Mouse (Mus musculus) stomach, embryonic 15.5 days (tissue): ENCODE measurements at regions not wholly inside any gene's neighbourhood (a gene's known extent, or its start where the extent isn't known, plus 50 kb on each side); places are given as distances from the start of the nearest gene placed in this dataset.
A peak's percentile ranks its signal among the peaks of the same experiment; 100 is the strongest.

Experiments used
- ATAC-seq: fragments of 200-750 bp; cut with Nextera tagmentation; 2 replicates; pipeline ENCODE4 v1.8.0; 2017; ENCODE audit warnings: low read depth, moderate number of reproducible peaks, moderate TSS enrichment; ENCODE audit not compliant: insufficient read depth, low FRiP score
- H3K27ac ChIP-seq: fragments of 300-500 bp; sonication (generic); 2 replicates; pipeline ENCODE4 v1.5.1; 2015; ENCODE audit warnings: mild to moderate bottlenecking, inconsistent platforms
- H3K27me3 ChIP-seq: fragments of 300-500 bp; sonication (generic); replicated peaks from 2 replicates; pipeline ENCODE4 v1.6.1; 2015; ENCODE audit warnings: inconsistent platforms
- H3K36me3 ChIP-seq: fragments of 300-500 bp; sonication (generic); 2 replicates; pipeline ENCODE4 v1.6.1; 2015; ENCODE audit warnings: inconsistent platforms
- H3K4me1 ChIP-seq: fragments of 300-500 bp; sonication (generic); 2 replicates; pipeline ENCODE4 v1.6.1; 2015; ENCODE audit warnings: inconsistent platforms
- H3K4me2 ChIP-seq: fragments of 300-500 bp; sonication (generic); 2 replicates; pipeline ENCODE4 v1.6.1; 2015; ENCODE audit warnings: mild to moderate bottlenecking, inconsistent platforms
- H3K4me3 ChIP-seq: fragments of 300-500 bp; sonication (generic); replicated peaks from 2 replicates; pipeline ENCODE4 v1.5.1; 2015; ENCODE audit warnings: inconsistent platforms
- H3K9ac ChIP-seq: fragments of 300-500 bp; sonication (generic); 2 replicates; pipeline ENCODE4 v1.6.1; 2015; ENCODE audit warnings: inconsistent platforms
- H3K9me3 ChIP-seq: fragments of 300-500 bp; sonication (generic); 2 replicates; pipeline ENCODE4 v1.6.1; 2016; ENCODE audit warnings: inconsistent platforms
- WGBS: fragments of 180-500 bp; shearing (Covaris S2); methylation state at CpG from one replicate; pipeline ENCODE4 v1.1.7; 2015; 5-methylcytosine and 5-hydroxymethylcytosine counted together

DNA sequence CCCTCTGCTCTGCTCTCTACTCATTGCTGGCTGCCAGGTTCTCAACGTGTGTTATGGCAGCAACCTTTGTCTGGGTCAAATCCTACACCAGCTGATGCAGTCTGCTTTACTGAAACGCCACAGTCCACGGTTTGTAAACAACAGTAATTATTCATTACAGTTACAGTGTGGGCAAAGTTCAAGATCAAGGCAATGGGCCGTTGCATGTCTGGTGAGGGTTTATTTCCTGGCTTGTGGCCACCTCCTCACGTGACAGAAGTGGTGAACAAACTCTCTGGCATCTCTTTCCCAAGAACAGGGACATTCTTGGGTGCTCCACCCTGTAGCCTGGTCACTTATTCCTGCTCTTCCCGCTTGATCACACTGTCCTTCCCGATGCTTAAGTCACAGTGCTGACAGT is 295.3 kb upstream of the Rtl1 start:
- Histone ChIP-seq H3K36me3 (no peaks in the 10 kb centered on the region), H3K9me3 (no peaks in the 10 kb centered on the region), H3K4me2 (no peak overlapping the region), H3K9ac (no peak overlapping the region), H3K27ac (no peak overlapping the region), H3K4me3 (no peak overlapping the region), H3K4me1 (no peaks in the 10 kb centered on the region), H3K27me3 (no peaks in the 10 kb centered on the region)
- ATAC-seq, result no peak
- 51% methylated on average over 7 of the region's 7 CpGs for WGBS

DNA sequence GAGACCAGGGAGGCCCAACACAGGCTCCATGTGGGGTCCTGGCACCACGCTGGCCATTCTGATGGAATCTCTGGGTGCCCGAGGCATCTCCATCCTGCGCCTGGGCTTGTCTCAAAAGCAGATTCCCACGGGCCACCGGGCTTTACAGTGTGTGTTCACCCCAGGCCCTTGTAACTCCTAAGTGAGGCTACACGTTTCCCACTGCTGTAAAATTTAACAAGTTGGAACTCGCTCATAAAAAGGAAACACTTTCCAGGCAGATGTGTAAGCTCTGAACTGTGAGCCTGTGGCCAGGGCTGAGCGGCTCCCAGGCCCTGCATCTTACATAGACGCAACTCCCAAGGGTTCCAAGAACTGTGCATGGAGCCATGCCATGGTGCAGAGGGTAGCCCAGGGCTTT is 296.3 kb upstream of the Rtl1 start:
- no peaks in the 10 kb centered on the region for H3K9me3 ChIP-seq
- no peak overlapping the region for H3K4me3 ChIP-seq
- no peak overlapping the region for H3K27ac ChIP-seq
- no peaks in the 10 kb centered on the region for H3K36me3 ChIP-seq
- no peaks in the 10 kb centered on the region for H3K4me1 ChIP-seq
- H3K4me2 ChIP-seq, result no peak overlapping the region
- H3K9ac ChIP-seq, result no peak overlapping the region
- ATAC-seq, result no peak
- no peaks in the 10 kb centered on the region for H3K27me3 ChIP-seq
- WGBS, result 89% methylated on average over 9 of the region's 9 CpGs

DNA sequence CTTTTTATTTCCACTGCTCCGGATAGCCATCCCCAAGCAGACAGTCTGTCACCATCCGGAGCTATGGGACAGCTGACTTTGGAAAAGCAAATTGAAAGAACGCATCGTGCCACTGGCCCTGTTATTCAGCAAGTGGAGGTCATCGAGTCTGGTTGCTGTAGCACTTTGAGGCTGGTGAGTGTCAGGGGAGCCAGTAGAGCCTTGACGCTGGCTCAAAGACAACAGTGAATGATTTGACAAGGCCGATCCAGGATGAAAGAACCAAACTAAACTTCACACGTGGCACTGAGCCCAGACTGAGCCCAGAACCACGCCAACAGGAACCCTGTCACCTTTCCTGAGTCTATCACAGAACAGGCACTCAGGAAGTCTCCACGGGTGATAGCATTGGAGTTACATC is 296.8 kb upstream of the Rtl1 start:
- no peak overlapping the region for H3K4me2 ChIP-seq
- H3K27ac ChIP-seq, result no peak overlapping the region
- H3K4me3 ChIP-seq, result no peak overlapping the region
- no peaks in the 10 kb centered on the region for H3K4me1 ChIP-seq
- WGBS, result 81% methylated on average over 10 of the region's 10 CpGs
- no peaks in the 10 kb centered on the region for H3K36me3 ChIP-seq
- no peak overlapping the region for H3K9ac ChIP-seq
- no peaks in the 10 kb centered on the region for H3K27me3 ChIP-seq
- ATAC-seq, result no peak
- no peaks in the 10 kb centered on the region for H3K9me3 ChIP-seq

DNA sequence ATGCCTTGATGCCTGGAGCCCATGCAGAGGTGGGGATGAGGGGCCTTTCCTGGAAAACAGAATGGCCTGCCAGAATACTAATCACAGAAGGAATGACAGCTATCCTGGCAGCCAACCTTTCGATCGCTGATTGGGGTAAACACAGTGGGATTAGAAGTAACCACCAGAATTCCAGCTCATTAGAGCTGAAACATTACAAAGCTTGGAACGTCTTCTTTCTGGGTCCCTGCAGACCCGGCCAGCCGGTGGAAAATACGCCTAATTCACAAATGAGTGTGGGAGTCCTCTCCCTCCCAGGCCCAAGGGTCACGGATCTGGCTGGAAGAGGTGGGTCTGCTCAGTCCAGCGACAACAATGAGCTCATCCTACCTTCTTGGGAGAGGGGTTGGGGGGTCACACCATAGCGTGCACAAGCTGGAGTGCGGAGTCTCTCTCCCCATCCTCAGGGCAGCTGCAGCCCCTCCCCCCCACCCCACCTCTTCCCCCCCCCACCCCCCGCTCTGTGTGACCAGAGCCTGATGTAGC is 297.8 kb upstream of the Rtl1 start:
- 69% methylated on average over 11 of the region's 11 CpGs for WGBS
- ATAC-seq, result 0 out of 2 replicates have a peak, but pooled peaks have one; percentile 31
- Histone ChIP-seq H3K36me3 (no peaks in the 10 kb centered on the region), H3K27ac (no peak overlapping the region), H3K4me1 (no peaks in the 10 kb centered on the region), H3K27me3 (no peaks in the 10 kb centered on the region), H3K4me3 (no peak overlapping the region), H3K9ac (no peak overlapping the region), H3K9me3 (no peaks in the 10 kb centered on the region), H3K4me2 (no peak overlapping the region)

DNA sequence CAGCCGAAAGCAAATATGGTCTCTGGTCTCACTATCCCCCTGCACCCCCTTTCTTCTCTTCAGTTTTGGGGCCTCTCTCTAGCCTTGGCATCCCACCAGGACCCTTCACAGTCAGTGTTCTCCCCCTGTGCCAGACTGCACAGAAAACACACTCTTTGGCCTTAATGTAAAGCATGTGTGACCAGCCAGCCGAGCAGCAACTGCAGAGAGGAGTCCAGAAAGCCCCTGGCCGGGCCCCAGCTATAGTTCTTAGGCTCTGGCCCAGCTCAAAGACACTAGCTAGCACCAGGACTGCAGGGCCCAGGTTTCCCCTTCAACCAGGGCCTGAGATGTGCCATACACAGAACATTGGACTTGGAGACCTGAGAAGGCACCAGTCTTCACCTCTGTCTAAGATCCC is 299.3 kb upstream of the Rtl1 start:
- no peaks in the 10 kb centered on the region for H3K27me3 ChIP-seq
- no peaks in the 10 kb centered on the region for H3K36me3 ChIP-seq
- H3K4me1 ChIP-seq, result no peaks in the 10 kb centered on the region
- no peak overlapping the region for H3K27ac ChIP-seq
- no peak overlapping the region for H3K4me2 ChIP-seq
- H3K4me3 ChIP-seq, result no peak overlapping the region
- H3K9me3 ChIP-seq, result no peaks in the 10 kb centered on the region
- H3K9ac ChIP-seq, result no peak overlapping the region
- 73% methylated on average over 3 of the region's 3 CpGs for whole genome bisulfite sequencing
- ATAC-seq, result no peak

DNA sequence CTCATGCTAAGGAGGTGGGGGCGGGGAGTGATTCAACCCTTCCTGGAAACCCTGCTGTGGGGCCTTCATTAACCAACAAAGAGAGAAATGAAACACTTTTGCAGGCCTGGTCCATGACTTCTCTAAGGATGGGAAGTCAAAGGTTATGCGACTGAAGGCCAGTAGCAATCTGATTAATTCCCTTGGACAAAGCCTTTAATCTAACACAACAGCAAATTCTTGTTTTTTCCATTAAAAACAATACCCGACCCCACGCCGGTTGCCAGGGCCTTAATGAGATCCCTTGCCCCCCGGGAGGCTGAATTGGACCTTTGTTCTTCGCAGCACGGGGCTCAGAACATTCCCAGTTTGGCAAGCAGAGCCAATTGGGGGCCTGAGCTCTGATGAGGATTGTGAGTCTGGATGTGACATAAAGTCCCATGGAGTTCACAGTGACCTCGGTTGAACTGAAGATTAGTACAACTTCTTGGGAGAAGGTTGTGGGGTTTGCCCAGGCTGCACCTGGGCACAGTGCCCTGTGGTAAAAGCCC is 310.9 kb upstream of the Rtl1 start:
- WGBS, result 69% methylated on average over 9 of the region's 9 CpGs
- Histone ChIP-seq H3K4me1 (no peaks in the 10 kb centered on the region), H3K36me3 (no peaks in the 10 kb centered on the region), H3K9me3 (no peaks in the 10 kb centered on the region), H3K27ac (no peak overlapping the region), H3K4me3 (no peak overlapping the region), H3K27me3 (no peaks in the 10 kb centered on the region), H3K4me2 (no peak overlapping the region), H3K9ac (no peak overlapping the region)
- ATAC-seq, result no peak

DNA sequence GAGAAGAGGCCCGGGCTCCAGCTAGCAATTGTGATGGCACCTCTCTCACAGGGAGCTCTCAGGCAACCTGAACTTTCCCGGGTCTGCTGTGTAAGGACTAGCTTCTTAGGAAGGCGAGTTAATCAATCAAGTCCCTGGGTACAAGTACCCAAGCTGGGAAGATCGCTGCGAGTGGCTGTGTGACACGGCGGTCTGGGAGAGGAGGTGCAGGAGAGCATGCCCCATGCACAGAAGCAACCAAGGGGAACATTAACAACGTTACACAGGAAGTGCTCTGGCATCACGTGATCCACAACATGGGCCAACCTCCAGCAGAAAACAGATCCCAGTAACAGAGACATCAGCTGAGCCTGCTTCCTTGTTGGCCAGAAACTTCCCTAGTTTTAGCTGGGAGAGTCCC is 311.4 kb upstream of the Rtl1 start:
- Histone ChIP-seq H3K27ac (no peak overlapping the region), H3K4me1 (no peaks in the 10 kb centered on the region), H3K4me3 (no peak overlapping the region), H3K9ac (no peak overlapping the region), H3K27me3 (no peaks in the 10 kb centered on the region), H3K36me3 (no peaks in the 10 kb centered on the region), H3K4me2 (no peak overlapping the region), H3K9me3 (no peaks in the 10 kb centered on the region)
- ATAC-seq, result no peak
- WGBS, result 71% methylated on average over 9 of the region's 9 CpGs

DNA sequence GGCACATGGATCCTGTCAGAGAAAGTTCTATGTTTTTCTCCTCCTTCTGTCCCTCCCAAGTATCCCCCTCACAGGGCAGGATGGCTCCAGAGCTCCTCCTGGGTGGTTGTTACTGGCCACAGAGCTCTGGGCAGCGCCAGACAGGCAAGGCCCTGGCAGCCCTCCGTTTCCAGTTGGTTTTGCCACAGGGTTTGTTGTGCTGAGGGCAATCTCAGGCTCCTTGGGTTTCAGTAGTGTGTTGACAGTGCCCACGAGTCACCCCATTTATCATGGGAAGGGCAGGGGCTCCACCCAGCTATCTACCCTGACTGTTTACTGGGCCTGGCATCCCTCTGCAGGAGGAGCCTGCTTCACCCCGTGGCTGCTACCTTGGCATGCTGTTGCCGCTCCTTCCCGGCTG is 317.6 kb upstream of the Rtl1 start:
- ATAC-seq, result no peak
- no peak overlapping the region for H3K4me3 ChIP-seq
- no peak overlapping the region for H3K4me2 ChIP-seq
- H3K4me1 ChIP-seq, result no peaks in the 10 kb centered on the region
- H3K27ac ChIP-seq, result no peak overlapping the region
- 69% methylated on average over 6 of the region's 6 CpGs for WGBS
- H3K36me3 ChIP-seq, result no peaks in the 10 kb centered on the region
- H3K9me3 ChIP-seq, result no peaks in the 10 kb centered on the region
- no peaks in the 10 kb centered on the region for H3K27me3 ChIP-seq
- H3K9ac ChIP-seq, result no peak overlapping the region

DNA sequence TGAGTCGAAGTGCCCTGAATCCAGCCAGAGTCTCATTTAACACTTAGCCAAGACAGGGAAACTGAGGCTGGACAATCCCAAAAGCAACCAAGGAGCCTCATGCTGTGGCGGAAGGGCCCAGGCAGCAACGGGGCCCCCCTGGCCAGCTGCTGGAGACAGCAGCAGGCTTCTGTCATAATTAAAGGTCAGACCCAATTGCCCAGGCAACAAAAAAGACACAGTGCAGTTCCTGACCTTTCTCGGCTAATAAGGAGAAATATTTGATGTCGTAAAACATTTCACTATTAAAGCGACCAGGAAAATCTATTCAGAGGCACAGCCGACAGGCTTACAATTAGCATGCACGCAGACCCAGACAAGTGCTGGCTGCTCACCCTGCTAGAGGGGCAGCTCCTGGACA is 318.8 kb upstream of the Rtl1 start:
- H3K4me1 ChIP-seq, result no peaks in the 10 kb centered on the region
- no peak overlapping the region for H3K27ac ChIP-seq
- ATAC-seq, result no peak
- WGBS, result 60% methylated on average over 8 of the region's 8 CpGs
- no peak overlapping the region for H3K4me3 ChIP-seq
- no peaks in the 10 kb centered on the region for H3K9me3 ChIP-seq
- H3K27me3 ChIP-seq, result no peaks in the 10 kb centered on the region
- H3K4me2 ChIP-seq, result no peak overlapping the region
- H3K9ac ChIP-seq, result no peak overlapping the region
- H3K36me3 ChIP-seq, result no peaks in the 10 kb centered on the region

DNA sequence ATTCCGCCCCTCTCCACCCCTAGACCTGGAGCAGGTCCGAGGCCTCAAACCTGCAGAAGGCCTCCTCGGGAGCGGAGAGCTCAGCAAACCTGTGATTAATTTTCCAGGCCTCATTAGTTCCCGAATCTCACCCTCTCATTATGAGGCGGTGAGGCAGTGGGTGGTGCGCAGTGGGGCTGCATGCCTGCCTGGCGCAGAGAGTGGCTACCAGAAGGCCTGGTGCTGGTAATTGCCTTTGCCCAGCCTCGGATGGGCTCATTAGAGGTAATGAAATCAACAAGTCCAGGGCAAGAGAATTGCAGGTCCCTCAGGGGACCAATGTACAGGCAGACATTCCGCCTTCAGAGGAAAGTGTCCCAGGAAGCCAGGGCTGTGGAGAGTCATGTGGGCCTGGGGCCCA is 322.0 kb upstream of the Rtl1 start:
- 82% methylated on average over 10 of the region's 10 CpGs for WGBS
- H3K4me1 ChIP-seq, result no peaks in the 10 kb centered on the region
- H3K36me3 ChIP-seq, result no peaks in the 10 kb centered on the region
- H3K4me2 ChIP-seq, result no peak overlapping the region
- no peak overlapping the region for H3K27ac ChIP-seq
- H3K9me3 ChIP-seq, result no peaks in the 10 kb centered on the region
- H3K27me3 ChIP-seq, result no peaks in the 10 kb centered on the region
- H3K4me3 ChIP-seq, result no peak overlapping the region
- H3K9ac ChIP-seq, result no peak overlapping the region
- 0 out of 2 replicates have a peak, but pooled peaks have one; percentile 12 for ATAC-seq

DNA sequence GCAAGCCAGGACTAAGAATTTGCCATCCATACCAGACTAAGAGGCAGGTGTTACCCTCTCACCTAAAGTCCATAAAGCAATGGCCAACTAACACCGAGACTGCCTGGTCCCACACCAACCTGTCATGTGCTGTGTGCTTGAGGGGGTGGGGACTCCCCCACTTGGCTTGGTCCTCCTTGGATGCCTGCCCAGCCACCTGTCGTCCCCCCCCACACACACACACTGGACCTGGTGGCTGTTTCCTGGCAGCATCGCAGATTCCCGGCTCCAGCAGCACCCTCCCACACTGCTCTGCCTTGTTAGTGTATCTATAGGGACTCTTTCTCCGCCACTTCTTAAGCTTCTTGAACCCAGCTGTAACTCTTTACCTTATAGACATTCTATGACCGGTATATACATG is 325.7 kb upstream of the Rtl1 start:
- Histone ChIP-seq H3K36me3 (no peaks in the 10 kb centered on the region), H3K27me3 (no peaks in the 10 kb centered on the region), H3K4me1 (no peaks in the 10 kb centered on the region), H3K9ac (no peak overlapping the region), H3K4me2 (no peak overlapping the region), H3K9me3 (no peaks in the 10 kb centered on the region), H3K27ac (no peak overlapping the region), H3K4me3 (no peak overlapping the region)
- WGBS, result 69% methylated on average over 6 of the region's 6 CpGs
- ATAC-seq, result no peak

DNA sequence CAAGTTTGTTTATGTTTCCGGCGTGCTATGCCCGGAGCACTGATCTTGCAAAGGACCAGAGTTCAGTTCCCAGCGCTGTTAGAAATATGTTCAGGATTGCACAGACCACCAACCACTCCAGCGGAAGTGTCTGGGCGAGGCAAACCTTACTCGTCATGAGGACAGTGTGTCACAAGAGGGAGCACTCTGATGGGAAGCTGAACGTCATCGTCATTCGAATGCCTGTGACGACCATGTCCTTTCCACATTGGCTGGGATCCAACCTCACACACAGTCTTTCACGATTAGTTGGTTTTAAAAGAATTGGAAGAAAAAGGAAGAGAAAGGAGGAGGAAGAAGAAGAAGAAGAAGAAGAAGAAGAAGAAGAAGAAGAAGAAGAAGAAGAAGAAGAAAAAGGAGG is 326.5 kb upstream of the Rtl1 start:
- no peaks in the 10 kb centered on the region for H3K9me3 ChIP-seq
- no peaks in the 10 kb centered on the region for H3K36me3 ChIP-seq
- no peaks in the 10 kb centered on the region for H3K4me1 ChIP-seq
- H3K4me3 ChIP-seq, result no peak overlapping the region
- H3K27ac ChIP-seq, result no peak overlapping the region
- no peaks in the 10 kb centered on the region for H3K27me3 ChIP-seq
- H3K4me2 ChIP-seq, result no peak overlapping the region
- WGBS, result 53% methylated on average over 12 of the region's 12 CpGs
- ATAC-seq, result no peak
- H3K9ac ChIP-seq, result no peak overlapping the region

DNA sequence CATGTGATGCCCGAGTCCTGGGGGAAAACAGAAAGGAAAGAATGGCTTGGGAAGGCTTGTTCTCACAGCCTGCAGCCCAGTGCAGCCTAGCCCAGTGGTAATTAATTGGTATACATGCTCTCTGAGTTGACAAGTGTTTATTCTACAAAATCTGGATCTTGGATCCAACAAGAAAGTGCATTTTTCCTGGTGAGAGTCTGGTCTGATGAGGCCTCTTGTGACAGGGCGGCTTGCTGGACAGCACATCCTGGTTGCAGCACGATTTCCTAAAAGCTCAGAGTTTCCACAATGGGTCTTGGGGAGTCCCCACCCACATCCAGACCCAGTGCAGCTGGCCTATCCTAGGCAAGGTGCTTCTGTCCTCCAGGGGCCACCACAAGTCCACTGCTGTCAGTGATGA is 332.7 kb upstream of the Dio3 start:
- H3K27ac ChIP-seq, result peak overlapping the region; percentile 80
- no peaks in the 10 kb centered on the region for H3K9me3 ChIP-seq
- H3K27me3 ChIP-seq, result no peaks in the 10 kb centered on the region
- WGBS, result 49% methylated on average over 3 of the region's 3 CpGs
- H3K4me2 ChIP-seq, result no peak overlapping the region
- H3K9ac ChIP-seq, result no peak overlapping the region
- peak; percentile 15; the same call in 1 of the 2 replicates for ATAC-seq
- no peaks in the 10 kb centered on the region for H3K36me3 ChIP-seq
- H3K4me1 ChIP-seq, result peaks cover 30% of the 10 kb centered on the region
- H3K4me3 ChIP-seq, result no peak overlapping the region
